Mouse (Mus musculus): ENCODE measurements around the gene P2ry12. TPM values are rescaled to one million over a fixed set of nuclear protein-coding genes. Genes with fewer than 3 reads are reported as not detected.

The P2ry12 gene
- polyA plus RNA-seq, 1 experiment from 2014 or later = 3.4 TPM

GRCm38 (mm10) chr3:59278620-59279019 lies 15.9 kb upstream of the P2ry12 start:
- H3K4me1 ChIP-seq (ENCODE audit: control insufficient read depth, insufficient read depth, low read length) = 0 out of 2 replicates have a peak, but pooled peaks cover 3% of the 10 kb centered on the region
- ATAC-seq (ENCODE audit: insufficient read depth, low FRiP score, low TSS enrichment) (no peak), DNase-seq (ENCODE audit: low spot score) (no peak)
- no peak overlapping the region for H3K27ac ChIP-seq (ENCODE audit: low read depth, low read length)
- no peaks in the 10 kb centered on the region for H3K36me3 ChIP-seq (ENCODE audit: control insufficient read depth, insufficient read depth, low read length)
- H3K9ac ChIP-seq (ENCODE audit: low read length) = no peak overlapping the region
- no peak overlapping the region for H3K4me2 ChIP-seq (ENCODE audit: low read depth)
- H3K27me3 ChIP-seq (ENCODE audit: control insufficient read depth, insufficient read depth, low read length) = no peaks in the 10 kb centered on the region
- no peaks in the 10 kb centered on the region for H3K9me3 ChIP-seq (ENCODE audit: control insufficient read depth, low read length)
- no peak overlapping the region for H3K4me3 ChIP-seq (ENCODE audit: low read depth, low read length)

DNA sequence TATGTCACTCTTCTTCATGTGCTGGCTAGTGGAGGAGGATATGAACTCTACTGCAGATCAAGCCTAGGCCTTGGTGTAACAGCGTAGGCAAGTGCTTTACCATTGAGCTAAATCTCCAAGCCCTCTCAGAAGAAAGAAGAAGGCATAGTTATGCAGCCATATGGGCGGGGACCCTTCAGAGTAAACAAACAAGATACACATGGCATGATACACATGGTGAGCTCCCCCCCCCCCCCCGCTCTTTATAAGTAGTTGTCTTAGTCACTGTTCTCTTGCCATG lies 15.5 kb upstream of the P2ry12 start:
- 89% methylated on average over 3 of the region's 3 CpGs for WGBS

DNA sequence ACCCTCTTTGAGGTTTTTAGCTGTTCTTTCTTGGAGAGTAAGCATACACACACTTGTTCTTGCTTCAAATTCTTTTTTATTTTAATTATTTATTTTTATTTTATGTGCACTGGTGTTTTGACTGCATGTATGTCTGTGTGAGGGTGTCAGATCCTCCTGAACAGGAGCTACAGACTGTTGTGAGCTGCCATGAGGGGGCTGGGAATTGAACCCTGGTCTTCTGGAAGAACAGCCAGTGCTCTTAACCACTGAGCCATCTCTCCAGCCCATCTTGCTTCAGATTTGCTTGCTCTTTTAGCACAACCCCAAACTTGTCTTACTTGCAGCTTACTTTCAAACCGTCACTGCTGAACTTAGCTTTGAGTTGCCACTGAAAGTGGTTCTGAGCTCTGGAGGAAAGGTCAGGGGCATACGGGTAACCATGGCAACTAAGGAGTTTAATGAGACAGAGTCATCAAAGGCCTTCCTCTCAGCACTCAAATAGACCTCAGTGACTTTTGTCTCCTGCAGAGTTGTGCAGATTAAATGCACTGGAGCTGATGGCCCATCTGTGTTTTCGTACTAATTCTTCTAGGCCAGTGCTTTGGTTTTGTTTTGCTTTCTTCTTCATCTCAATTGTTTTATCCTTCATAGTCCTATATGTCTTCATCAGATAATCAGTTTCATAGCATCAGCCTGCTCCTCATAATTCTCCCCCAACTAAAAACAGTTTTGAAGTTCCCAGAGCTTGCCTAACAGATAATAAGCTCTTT lies 15.0 kb upstream of the P2ry12 start:
- peak; percentile 40 for DNase-seq (ENCODE audit: low spot score)
- Histone ChIP-seq H3K4me1 (ENCODE audit: control insufficient read depth, insufficient read depth, low read length) (0 out of 2 replicates have a peak, but pooled peaks cover 3% of the 10 kb centered on the region), H3K27ac (ENCODE audit: low read depth, low read length) (no peak overlapping the region), H3K27me3 (ENCODE audit: control insufficient read depth, insufficient read depth, low read length) (no peaks in the 10 kb centered on the region), H3K36me3 (ENCODE audit: control insufficient read depth, insufficient read depth, low read length) (no peaks in the 10 kb centered on the region), H3K4me2 (ENCODE audit: low read depth) (no peak overlapping the region), H3K4me3 (ENCODE audit: low read depth, low read length) (no peak overlapping the region), H3K9me3 (ENCODE audit: control insufficient read depth, low read length) (no peaks in the 10 kb centered on the region), H3K9ac (ENCODE audit: low read length) (no peak overlapping the region)
- 10% methylated on average over 3 of the region's 3 CpGs for WGBS
- peak; percentile 67; the same call in 1 of the 2 replicates for ATAC-seq (ENCODE audit: insufficient read depth, low FRiP score, low TSS enrichment)

More for the DNA sequence above, 15.5 kb upstream of the P2ry12 start:
- Histone ChIP-seq H3K9me3 (ENCODE audit: control insufficient read depth, low read length) (no peaks in the 10 kb centered on the region), H3K27me3 (ENCODE audit: control insufficient read depth, insufficient read depth, low read length) (no peaks in the 10 kb centered on the region), H3K9ac (ENCODE audit: low read length) (no peak overlapping the region), H3K36me3 (ENCODE audit: control insufficient read depth, insufficient read depth, low read length) (no peaks in the 10 kb centered on the region), H3K4me2 (ENCODE audit: low read depth) (no peak overlapping the region), H3K4me3 (ENCODE audit: low read depth, low read length) (no peak overlapping the region), H3K4me1 (ENCODE audit: control insufficient read depth, insufficient read depth, low read length) (0 out of 2 replicates have a peak, but pooled peaks cover 3% of the 10 kb centered on the region), H3K27ac (ENCODE audit: low read depth, low read length) (no peak overlapping the region)
- DNase-seq (ENCODE audit: low spot score) (no peak), ATAC-seq (ENCODE audit: insufficient read depth, low FRiP score, low TSS enrichment) (0 out of 2 replicates have a peak, but pooled peaks have one; percentile 35)

GRCm38 (mm10) chr3:59270811-59271210 lies 8.1 kb upstream of the P2ry12 start:
- Histone ChIP-seq H3K9me3 (ENCODE audit: control insufficient read depth, low read length) (no peaks in the 10 kb centered on the region), H3K9ac (ENCODE audit: low read length) (no peak overlapping the region), H3K36me3 (ENCODE audit: control insufficient read depth, insufficient read depth, low read length) (no peaks in the 10 kb centered on the region), H3K27me3 (ENCODE audit: control insufficient read depth, insufficient read depth, low read length) (no peaks in the 10 kb centered on the region), H3K27ac (ENCODE audit: low read depth, low read length) (no peak overlapping the region), H3K4me1 (ENCODE audit: control insufficient read depth, insufficient read depth, low read length) (no peaks in the 10 kb centered on the region), H3K4me2 (ENCODE audit: low read depth) (no peak overlapping the region), H3K4me3 (ENCODE audit: low read depth, low read length) (no peak overlapping the region)
- 86% methylated on average over 6 of the region's 6 CpGs for WGBS
- DNase-seq (ENCODE audit: low spot score) (no peak), ATAC-seq (ENCODE audit: insufficient read depth, low FRiP score, low TSS enrichment) (no peak)

- H3K27ac ChIP-seq (ENCODE audit: low read depth, low read length) = no peak overlapping the region
- H3K4me1 ChIP-seq (ENCODE audit: control insufficient read depth, insufficient read depth, low read length) = peaks cover 10% of the 10 kb centered on the region
- no peaks in the 10 kb centered on the region for H3K27me3 ChIP-seq (ENCODE audit: control insufficient read depth, insufficient read depth, low read length)
- no peaks in the 10 kb centered on the region for H3K36me3 ChIP-seq (ENCODE audit: control insufficient read depth, insufficient read depth, low read length)
- no peak overlapping the region for H3K9ac ChIP-seq (ENCODE audit: low read length)
- H3K4me3 ChIP-seq (ENCODE audit: low read depth, low read length) = no peak overlapping the region
- H3K9me3 ChIP-seq (ENCODE audit: control insufficient read depth, low read length) = no peaks in the 10 kb centered on the region
- no peak for DNase-seq (ENCODE audit: low spot score)
- no peak for ATAC-seq (ENCODE audit: insufficient read depth, low FRiP score, low TSS enrichment)
- H3K4me2 ChIP-seq (ENCODE audit: low read depth) = no peak overlapping the region
- WGBS = 88% methylated on average over 3 of the region's 3 CpGs
Observed at GRCm38 (mm10) chr3:59263988-59264387, 1.3 kb upstream of the P2ry12 start.

DNA sequence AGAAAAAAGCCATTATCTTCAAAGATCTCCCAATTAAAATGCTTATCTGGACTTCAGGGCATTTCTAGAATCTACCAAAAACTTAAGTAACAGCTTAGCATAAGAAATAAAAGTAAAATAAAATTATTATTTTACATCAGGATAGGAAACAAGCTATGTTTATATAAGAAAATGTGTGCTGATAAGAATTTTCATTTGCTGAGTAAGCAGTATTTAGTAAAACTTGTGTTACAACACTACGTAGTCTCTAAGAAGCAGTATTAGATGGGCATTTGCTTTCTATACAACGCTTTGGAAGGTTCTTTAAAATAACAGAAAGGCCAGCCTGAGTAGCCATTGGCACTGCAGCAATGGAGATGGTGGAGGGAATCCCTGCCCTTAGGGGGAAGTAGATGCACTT lies 746 bp upstream of the P2ry12 start:
- Histone ChIP-seq H3K27ac (ENCODE audit: low read depth, low read length) (no peak overlapping the region), H3K4me2 (ENCODE audit: low read depth) (no peak overlapping the region), H3K9me3 (ENCODE audit: control insufficient read depth, low read length) (no peaks in the 10 kb centered on the region), H3K27me3 (ENCODE audit: control insufficient read depth, insufficient read depth, low read length) (no peaks in the 10 kb centered on the region), H3K9ac (ENCODE audit: low read length) (no peak overlapping the region), H3K36me3 (ENCODE audit: control insufficient read depth, insufficient read depth, low read length) (no peaks in the 10 kb centered on the region), H3K4me1 (ENCODE audit: control insufficient read depth, insufficient read depth, low read length) (peaks cover 10% of the 10 kb centered on the region), H3K4me3 (ENCODE audit: low read depth, low read length) (no peak overlapping the region)
- ATAC-seq (ENCODE audit: insufficient read depth, low FRiP score, low TSS enrichment) = no peak
- DNase-seq (ENCODE audit: low spot score) = no peak
- WGBS = 95% methylated on average over 2 of the region's 2 CpGs

DNA sequence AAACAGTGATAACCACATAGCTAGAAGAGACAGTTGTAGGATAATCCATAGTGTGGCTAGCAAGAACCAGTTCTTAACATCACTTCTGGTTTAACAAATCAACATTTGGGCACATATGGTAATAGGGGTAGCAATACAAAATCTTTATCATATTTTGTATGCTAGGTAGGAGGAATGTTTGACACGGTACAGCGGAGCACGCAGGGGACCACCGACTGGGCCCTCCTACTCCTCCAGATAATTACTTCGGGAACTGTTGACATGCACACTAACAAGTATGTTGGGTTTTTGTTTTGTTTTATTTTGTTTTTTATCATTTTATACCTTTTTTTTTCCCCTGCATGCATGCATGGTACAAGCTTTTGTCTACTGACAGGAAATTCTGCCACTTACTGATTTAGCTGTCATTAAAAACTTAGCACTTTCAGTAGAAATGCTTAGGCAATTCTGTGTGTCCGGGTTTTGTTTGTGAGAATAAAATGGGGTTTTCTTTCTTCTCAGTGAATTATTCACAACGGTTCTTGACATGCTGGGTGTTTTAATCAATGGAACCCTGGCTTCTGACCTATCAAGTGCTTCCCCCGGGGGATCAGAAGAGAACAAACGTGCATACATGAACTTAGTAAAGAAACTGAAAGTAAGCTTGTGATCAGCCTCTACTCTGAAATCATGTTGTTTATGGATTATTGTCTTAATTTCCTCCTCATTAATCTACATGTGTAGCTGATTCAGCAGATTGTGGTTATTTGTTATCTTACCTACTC lies 780 bp downstream of the P2ry12 start:
- DNase-seq (ENCODE audit: low spot score) (no peak), ATAC-seq (ENCODE audit: insufficient read depth, low FRiP score, low TSS enrichment) (peak; percentile 60; the same call in 1 of the 2 replicates)
- H3K27ac ChIP-seq (ENCODE audit: low read depth, low read length) = no peak overlapping the region

DNA sequence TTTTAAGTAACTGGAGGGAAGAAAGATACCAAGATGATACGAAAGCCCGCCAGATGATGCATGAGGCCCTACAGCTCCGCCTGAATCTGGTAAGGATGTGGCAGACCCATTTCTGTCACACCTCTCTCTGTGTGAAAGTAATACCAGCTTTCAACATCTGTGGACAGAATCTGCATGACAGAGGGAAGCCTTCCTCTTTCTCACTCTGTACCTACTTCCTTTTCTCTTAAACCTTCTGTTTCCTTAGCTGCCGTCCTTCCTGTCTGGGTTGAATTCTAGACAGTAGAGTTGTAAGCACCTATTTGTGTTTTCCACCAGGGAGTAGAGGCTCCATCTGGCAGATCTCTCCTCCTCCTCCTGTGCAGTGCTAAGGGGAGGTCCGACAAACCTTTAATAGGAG lies 1.9 kb downstream of the P2ry12 start:
- Histone ChIP-seq H3K4me3 (ENCODE audit: low read depth, low read length) (no peak overlapping the region), H3K9me3 (ENCODE audit: control insufficient read depth, low read length) (no peaks in the 10 kb centered on the region), H3K36me3 (ENCODE audit: control insufficient read depth, insufficient read depth, low read length) (no peaks in the 10 kb centered on the region), H3K4me1 (ENCODE audit: control insufficient read depth, insufficient read depth, low read length) (peaks cover 10% of the 10 kb centered on the region), H3K4me2 (ENCODE audit: low read depth) (no peak overlapping the region), H3K9ac (ENCODE audit: low read length) (no peak overlapping the region), H3K27me3 (ENCODE audit: control insufficient read depth, insufficient read depth, low read length) (no peaks in the 10 kb centered on the region), H3K27ac (ENCODE audit: low read depth, low read length) (no peak overlapping the region)
- DNase-seq (ENCODE audit: low spot score) (no peak), ATAC-seq (ENCODE audit: insufficient read depth, low FRiP score, low TSS enrichment) (no peak)
- 50% methylated on average over 5 of the region's 5 CpGs for WGBS

More for the DNA sequence above, 780 bp downstream of the P2ry12 start:
- H3K9me3 ChIP-seq (ENCODE audit: control insufficient read depth, low read length) = no peaks in the 10 kb centered on the region
- no peaks in the 10 kb centered on the region for H3K27me3 ChIP-seq (ENCODE audit: control insufficient read depth, insufficient read depth, low read length)
- no peak overlapping the region for H3K4me2 ChIP-seq (ENCODE audit: low read depth)
- H3K36me3 ChIP-seq (ENCODE audit: control insufficient read depth, insufficient read depth, low read length) = no peaks in the 10 kb centered on the region
- H3K4me3 ChIP-seq (ENCODE audit: low read depth, low read length) = no peak overlapping the region
- H3K4me1 ChIP-seq (ENCODE audit: control insufficient read depth, insufficient read depth, low read length) = peaks cover 10% of the 10 kb centered on the region
- H3K9ac ChIP-seq (ENCODE audit: low read length) = no peak overlapping the region
- 41% methylated on average over 9 of the region's 9 CpGs for WGBS
